Mouse (Mus musculus): ENCODE measurements around the gene Lcorl. TPM values are rescaled to one million over a fixed set of nuclear protein-coding genes. Genes with fewer than 3 reads are reported as not detected.

Gene Lcorl
- total and polyA plus RNA-seq, 3 experiments = 4.2 to 5.8 (median 5.6) TPM

DNA sequence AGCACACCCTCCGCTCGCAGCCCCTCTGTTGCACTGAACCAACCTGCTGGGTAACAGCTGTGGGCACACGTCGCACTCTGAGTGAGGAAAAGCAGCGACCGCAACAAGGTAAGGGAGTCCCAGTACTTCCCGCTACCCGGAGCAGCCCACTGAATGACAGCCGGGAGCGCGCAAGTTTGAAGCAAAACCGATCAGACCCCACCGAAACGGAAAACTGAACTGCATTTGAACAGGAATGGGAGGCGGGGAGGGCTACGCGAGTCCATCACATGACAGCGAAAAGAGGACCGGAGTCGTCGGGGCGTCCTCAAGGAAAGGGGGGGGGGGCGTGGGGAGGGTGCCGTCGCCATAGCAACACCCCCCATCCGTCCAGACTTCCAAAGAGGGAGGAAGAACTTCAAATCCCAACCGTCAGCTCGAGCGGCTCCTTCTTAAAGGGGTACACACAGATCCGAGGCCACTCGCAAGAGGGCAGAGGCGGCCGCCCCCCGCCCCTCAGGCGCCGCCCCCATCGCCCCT, 1.1 kb downstream of the Lcorl start:
- in situ Hi-C loops (cut with MboI; ENCODE audit: low pct_ligation_motif_present, low pct_unique_long_range_greater_than_20kb, low sequenced_read_pairs) = no loop called here
- Histone ChIP-seq H3K27ac (ENCODE audit: insufficient read depth, low read depth) (peak overlapping the region; percentile 29), H3K4me2 (ENCODE audit: insufficient read depth, low read depth, poor library complexity, severe bottlenecking) (peak overlapping the region; percentile 10; the same call in 1 of the 2 replicates), H3K36me3 (replicated peaks in 1 of 2; ENCODE audit: control insufficient read depth in 1 of 2, insufficient read depth in 1 of 2, low read length in 1 of 2) (no peaks in the 10 kb centered on the region), H3K79me2 (replicated peaks; ENCODE audit: control insufficient read depth, extremely low read depth, insufficient read depth, poor library complexity, severe bottlenecking) (peaks cover 5% of the 10 kb centered on the region; the same call in 1 of the 2 replicates), H3K4me1 (ENCODE audit: control insufficient read depth in 1 of 2, insufficient read depth in 2 of 2) (no peaks in the 10 kb centered on the region; a peak in 1 of 4 replicates), H3K9me3 (replicated peaks; ENCODE audit: low read length) (no peaks in the 10 kb centered on the region), H3K4me3 (replicated peaks in 1 of 3; ENCODE audit: low read depth in 2 of 3, low read length in 2 of 3, poor library complexity in 1 of 3) (peak overlapping the region; percentile 66 to 97 (median 76)), H3K9ac (ENCODE audit: insufficient read depth, low read depth) (peak overlapping the region; percentile 94), H3K27me3 (replicated peaks) (no peaks in the 10 kb centered on the region)
- 0 out of 2 replicates have a peak, but pooled peaks have one; percentile 13 for TF ChIP-seq BHLHE40 (IDR thresholded peaks at IDR 0.05; ENCODE audit: low read depth, low read length)
- TF ChIP-seq TCF12 (IDR thresholded peaks at IDR 0.05; ENCODE audit: low read depth, low read length) = no peak
- TF ChIP-seq USF1 (IDR thresholded peaks at IDR 0.05; ENCODE audit: low read depth, low read length) = peak; percentile 31; the same call in 1 of the 2 replicates
- TF ChIP-seq HCFC1 (IDR thresholded peaks at IDR 0.05; ENCODE audit: low read depth, low read length) = peak; percentile 18; the same call in 1 of the 2 replicates
- dilution Hi-C loops (cut with MboI; ENCODE audit: extremely low pct_ligation_motif_present, extremely low pct_unique_long_range_greater_than_20kb, low sequenced_read_pairs) = no loop called here
- DNase-seq (ENCODE audit: extremely low read depth) = peak; percentile 38

DNA sequence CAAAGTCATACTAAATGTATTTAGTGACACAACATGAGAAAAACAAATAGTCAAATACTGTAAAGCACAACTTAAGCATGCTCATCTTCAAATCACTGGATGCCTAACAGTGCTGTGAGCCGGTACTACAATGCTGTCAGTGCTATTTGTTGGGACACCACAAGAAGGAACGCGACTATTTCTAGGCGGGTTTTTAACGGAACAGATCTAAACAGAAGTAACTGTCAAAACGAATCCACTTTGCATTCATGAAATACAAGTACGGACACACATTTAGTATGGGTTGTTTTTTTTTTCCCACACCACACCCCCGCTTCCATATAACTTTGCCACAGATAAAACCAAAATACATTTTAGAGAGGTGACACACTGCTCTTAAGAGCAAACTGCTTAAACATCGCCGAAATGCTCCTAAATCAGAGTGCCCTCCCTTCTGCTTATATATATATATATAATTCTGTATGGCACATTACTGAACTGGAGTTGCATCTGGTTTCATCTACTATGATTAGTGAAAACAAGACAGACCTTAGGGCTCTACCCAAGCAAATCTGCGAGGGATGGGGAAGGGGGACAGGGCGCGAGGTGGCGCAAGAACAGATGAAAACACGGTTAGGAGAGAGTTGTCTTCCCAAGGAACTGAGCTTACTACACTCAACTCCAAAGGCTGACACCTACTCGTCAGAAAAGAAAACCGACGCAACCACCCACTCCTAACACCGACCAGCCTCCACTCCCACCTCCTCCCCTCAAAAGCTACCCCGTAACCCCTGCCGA, 1.7 kb downstream of the Lcorl start:
- dilution Hi-C loops (cut with MboI; ENCODE audit: extremely low pct_ligation_motif_present, extremely low pct_unique_long_range_greater_than_20kb, low sequenced_read_pairs) = no loop called here
- H3K4me3 ChIP-seq (replicated peaks in 1 of 3; ENCODE audit: low read depth in 2 of 3, low read length in 2 of 3, poor library complexity in 1 of 3) = peak overlapping the region; percentile 66 to 97 (median 76)
- H3K36me3 ChIP-seq (replicated peaks in 1 of 2; ENCODE audit: control insufficient read depth in 1 of 2, insufficient read depth in 1 of 2, low read length in 1 of 2) = no peaks in the 10 kb centered on the region
- peak overlapping the region; percentile 29 for H3K27ac ChIP-seq (ENCODE audit: insufficient read depth, low read depth)
- peaks cover 5% of the 10 kb centered on the region; the same call in 1 of the 2 replicates for H3K79me2 ChIP-seq (replicated peaks; ENCODE audit: control insufficient read depth, extremely low read depth, insufficient read depth, poor library complexity, severe bottlenecking)
- in situ Hi-C loops (cut with MboI; ENCODE audit: low pct_ligation_motif_present, low pct_unique_long_range_greater_than_20kb, low sequenced_read_pairs) = no loop called here
- peak overlapping the region; percentile 94 for H3K9ac ChIP-seq (ENCODE audit: insufficient read depth, low read depth)
- peak; percentile 39 for DNase-seq (ENCODE audit: extremely low read depth)
- no peaks in the 10 kb centered on the region for H3K9me3 ChIP-seq (replicated peaks; ENCODE audit: low read length)
- no peaks in the 10 kb centered on the region for H3K27me3 ChIP-seq (replicated peaks)
- H3K4me2 ChIP-seq (ENCODE audit: insufficient read depth, low read depth, poor library complexity, severe bottlenecking) = peak overlapping the region; percentile 76
- TF ChIP-seq CHD1 (IDR thresholded peaks at IDR 0.05; ENCODE audit: low read depth, low read length) (0 out of 2 replicates have a peak, but pooled peaks have one; percentile 66), SMC3 (IDR thresholded peaks at IDR 0.05; ENCODE audit: low read depth, low read length) (peak; percentile 51), EP300 (IDR thresholded peaks at IDR 0.05; ENCODE audit: low read length) (peak; percentile 41; the same call in 1 of the 2 replicates), IRF4 (IDR thresholded peaks at IDR 0.05; ENCODE audit: low read depth, low read length) (peak; percentile 22; the same call in 1 of the 2 replicates), MXI1 (IDR thresholded peaks at IDR 0.05; ENCODE audit: low read depth, low read length) (peak; percentile 70), RAD21 (IDR thresholded peaks at IDR 0.05; ENCODE audit: low read depth, low read length) (peak; percentile 35), BHLHE40 (IDR thresholded peaks at IDR 0.05; ENCODE audit: low read depth, low read length) (peak; percentile 14; the same call in 1 of the 2 replicates), ZNF384 (IDR thresholded peaks at IDR 0.05; ENCODE audit: low read depth, low read length) (0 out of 2 replicates have a peak, but pooled peaks have one; percentile 29), NELFE (IDR thresholded peaks at IDR 0.05; ENCODE audit: low read depth, low read length) (no peak), GABPA (IDR thresholded peaks at IDR 0.05; ENCODE audit: insufficient replicate concordance, low read depth, low read length) (no peak), CTCF (conservative IDR thresholded peaks at IDR 0.05 in 1 of 2, IDR thresholded peaks at IDR 0.05 in 1 of 2; ENCODE audit: low read depth in 2 of 2, low read length in 2 of 2) (peak in 1 of 2 experiments; percentile 54; a peak in 2 of 4 replicates), MEF2A (IDR thresholded peaks at IDR 0.05; ENCODE audit: borderline replicate concordance, low read depth, low read length) (no peak)
- no peaks in the 10 kb centered on the region; a peak in 1 of 4 replicates for H3K4me1 ChIP-seq (ENCODE audit: control insufficient read depth in 1 of 2, insufficient read depth in 2 of 2)
